Mouse (Mus musculus) gastrocnemius, postnatal 14 days (tissue): ENCODE results near the gene Ffar3. TPM values are rescaled to one million over a fixed set of nuclear protein-coding genes. Genes with fewer than 3 reads are reported as not detected.
"Not testable (repeated sequence)": the region's sequence is repeated elsewhere in the genome, so short reads cannot be mapped to it uniquely, and the experiment has no call there.

Source experiments
- DNase-seq: peaks from one replicate; pipeline ENCODE4 v3.0.0; 2021; ENCODE audit warnings: mixed read lengths
- intact Hi-C: fragments of 180-260 bp; cut with DNase I; formaldehyde crosslinking; loops from one replicate; pipeline ENCODE4 v1.15.1; 2025; ENCODE audit warnings: low total_unique reads
- total RNA-seq, 2 experiments: library from RNA; stranded (reverse); gene quantifications; 2 replicates each; pipeline ENCODE4 v1.2.3; 2021

The Ffar3 gene
- total RNA-seq, 2 experiments from 2014 or later: not detected

GRCm38 (mm10) chr7:30847934-30848333 is 8.0 kb downstream of the Ffar3 start:
- no peak for DNase-seq
- intact Hi-C loops: no loop called here

GRCm38 (mm10) chr7:30847386-30847785 is 8.6 kb downstream of the Ffar3 start:
- no peak for DNase-seq
- intact Hi-C loops: no loop called here

- intact Hi-C loops: no loop called here
- no peak for DNase-seq
Measured at GRCm38 (mm10) chr7:30846505-30847053, 9.4 kb downstream of the Ffar3 start.

GRCm38 (mm10) chr7:30844676-30845297 is 11.2 kb downstream of the Ffar3 start:
- intact Hi-C loops: no loop called here
- DNase-seq: no peak

GRCm38 (mm10) chr7:30842092-30842491 is 13.9 kb downstream of the Ffar3 start:
- DNase-seq: no peak
- intact Hi-C loops: no loop called here

GRCm38 (mm10) chr7:30841379-30841778 is 14.6 kb downstream of the Ffar3 start:
- no peak for DNase-seq
- intact Hi-C loops: no loop called here

- DNase-seq: no peak
- intact Hi-C loops: no loop called here
Measured at GRCm38 (mm10) chr7:30840306-30840705, 15.7 kb downstream of the Ffar3 start.

- intact Hi-C loops: no loop called here
- DNase-seq: no peak
Measured at GRCm38 (mm10) chr7:30837277-30837676, 18.7 kb downstream of the Ffar3 start.

GRCm38 (mm10) chr7:30832684-30833083 is 23.3 kb downstream of the Ffar3 start:
- intact Hi-C loops, DNase-seq: not testable (repeated sequence)

- intact Hi-C loops: no loop called here
- DNase-seq: no peak
Measured at GRCm38 (mm10) chr7:30832261-30832660, 23.7 kb downstream of the Ffar3 start.

- DNase-seq: no peak
- intact Hi-C loops: no loop called here
Measured at GRCm38 (mm10) chr7:30829428-30829827, 26.6 kb downstream of the Ffar3 start.

GRCm38 (mm10) chr7:30828871-30829270 is 27.1 kb downstream of the Ffar3 start:
- DNase-seq, intact Hi-C loops: not testable (repeated sequence)

GRCm38 (mm10) chr7:30826660-30827059 is 29.3 kb downstream of the Ffar3 start:
- intact Hi-C loops: no loop called here
- no peak for DNase-seq

GRCm38 (mm10) chr7:30824306-30824705 is 31.7 kb downstream of the Ffar3 start:
- DNase-seq: no peak
- intact Hi-C loops: no loop called here

- DNase-seq: no peak
- intact Hi-C loops: no loop called here
Measured at GRCm38 (mm10) chr7:30823675-30824074, 32.3 kb downstream of the Ffar3 start, which contains the start of gene Ffar2. TSS of gene Ffar2 (minus strand) at chr7:30823775.

GRCm38 (mm10) chr7:30821532-30821931 is 34.4 kb downstream of the Ffar3 start:
- DNase-seq: no peak
- intact Hi-C loops: no loop called here

GRCm38 (mm10) chr7:30820854-30821445 is 35.0 kb downstream of the Ffar3 start:
- intact Hi-C loops: no loop called here

GRCm38 (mm10) chr7:30820131-30820530 is 35.8 kb downstream of the Ffar3 start:
- intact Hi-C loops: no loop called here
- DNase-seq: no peak

More at GRCm38 (mm10) chr7:30820854-30821445, 35.0 kb downstream of the Ffar3 start:
- DNase-seq: no peak

- no peak for DNase-seq
- intact Hi-C loops: no loop called here
Measured at GRCm38 (mm10) chr7:30812291-30812807, 43.6 kb downstream of the Ffar3 start.

- no peak for DNase-seq
- intact Hi-C loops: no loop called here
Measured at GRCm38 (mm10) chr7:30811757-30812290, 44.2 kb downstream of the Ffar3 start.

- intact Hi-C loops: no loop called here
Measured at GRCm38 (mm10) chr7:30810319-30810718, 45.7 kb downstream of the Ffar3 start.

More at GRCm38 (mm10) chr7:30810319-30810718, 45.7 kb downstream of the Ffar3 start:
- no peak for DNase-seq
